Mouse (Mus musculus): ENCODE measurements at regions not wholly inside any gene's neighbourhood (a gene's known extent, or its start where the extent isn't known, plus 50 kb on each side); places are given as distances from the start of the nearest gene placed in this dataset.
"Not testable (repeated sequence)": the region's sequence is repeated elsewhere in the genome, so short reads cannot be mapped to it uniquely, and the experiment has no call there.

DNA sequence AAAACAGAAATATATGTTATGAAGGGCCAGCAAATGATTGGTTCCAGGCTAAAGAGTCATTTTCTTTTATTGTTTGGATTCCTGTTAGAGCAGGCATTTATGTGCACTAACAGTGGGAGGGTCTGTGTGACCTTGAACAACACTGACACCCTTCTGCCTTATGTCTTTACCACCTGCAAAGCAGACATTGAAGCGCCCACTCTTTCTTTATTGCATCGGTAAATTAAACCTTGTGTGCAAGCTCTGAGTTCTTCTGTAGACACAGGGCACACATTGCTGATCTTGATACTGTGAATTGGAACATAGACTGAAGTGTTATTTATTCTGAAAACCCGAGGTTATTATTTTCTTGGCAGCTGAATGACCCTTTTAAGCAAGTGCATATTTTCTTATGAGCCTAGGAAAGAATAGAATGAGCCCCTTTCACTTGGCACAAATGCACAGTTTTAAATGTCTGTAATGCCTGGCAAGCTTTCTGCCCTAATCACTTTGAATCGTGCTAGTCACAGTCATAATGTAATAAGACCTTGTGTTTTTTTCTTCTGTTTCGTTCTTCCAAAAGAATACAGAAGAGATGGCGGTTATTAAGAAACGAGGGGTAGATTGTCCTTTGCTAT lies 125.1 kb upstream of the Cobl start:
- Histone ChIP-seq H3K27me3 (ENCODE audit: control insufficient read depth, insufficient read depth, low read length) (no peaks in the 10 kb centered on the region), H3K4me3 (ENCODE audit: control insufficient read depth in 1 of 2, insufficient read depth in 1 of 2, low read depth in 1 of 2, low read length in 2 of 2) (no peak overlapping the region), H3K36me3 (ENCODE audit: control insufficient read depth, insufficient read depth, low read length) (no peaks in the 10 kb centered on the region), H3K9ac (ENCODE audit: low read length) (no peak overlapping the region), H3K4me2 (ENCODE audit: low read length) (no peak overlapping the region), H3K27ac (replicated peaks in 1 of 2; ENCODE audit: control insufficient read depth in 1 of 2, insufficient read depth in 1 of 2, low read depth in 2 of 2, low read length in 2 of 2) (no peak overlapping the region), H3K4me1 (ENCODE audit: control insufficient read depth in 2 of 2, insufficient read depth in 2 of 2, low read length in 2 of 2) (no peaks in the 10 kb centered on the region), H3K9me3 (ENCODE audit: control insufficient read depth, low read length) (no peaks in the 10 kb centered on the region)
- no peak for ATAC-seq (ENCODE audit: insufficient number of reproducible peaks, insufficient read depth, low FRiP score, low read depth)
- 61% methylated on average over 7 of the region's 7 CpGs for WGBS

DNA sequence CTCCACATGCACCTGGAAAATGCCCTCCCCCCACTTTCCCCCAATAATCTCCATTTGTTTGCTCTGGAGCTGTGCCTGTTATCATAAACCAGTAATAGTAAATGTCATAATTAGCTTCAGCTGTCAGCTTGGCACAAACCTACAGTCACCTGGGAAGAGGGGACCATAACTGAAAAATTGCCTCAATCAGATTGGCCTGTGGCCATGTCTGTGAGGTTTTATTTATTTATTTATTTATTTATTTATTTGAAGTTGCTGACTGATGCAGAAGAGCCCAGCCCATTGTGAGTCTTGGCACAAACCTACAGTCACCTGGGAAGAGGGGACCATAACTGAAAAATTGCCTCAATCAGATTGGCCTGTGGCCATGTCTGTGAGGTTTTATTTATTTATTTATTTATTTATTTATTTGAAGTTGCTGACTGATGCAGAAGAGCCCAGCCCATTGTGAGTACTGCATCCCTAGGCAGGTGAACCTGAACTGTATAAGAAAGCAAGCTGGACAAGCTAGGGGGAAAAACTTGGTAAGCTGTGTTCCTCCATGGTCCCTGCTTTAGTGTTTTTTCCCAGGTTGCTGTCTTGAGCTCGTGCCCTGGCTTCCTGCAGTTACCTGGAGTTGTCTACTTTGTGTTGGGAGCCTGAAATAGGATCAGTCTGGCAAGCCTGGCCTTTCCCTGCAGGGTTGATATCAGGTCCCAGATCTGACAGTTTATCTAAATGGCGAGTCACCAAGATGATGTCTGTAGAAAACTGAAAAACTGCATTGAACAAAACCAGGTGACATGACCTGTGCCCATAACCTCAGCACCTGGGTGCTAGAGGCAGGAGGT lies 120.3 kb upstream of the Cobl start:
- not testable (repeated sequence) for H3K4me3 ChIP-seq (ENCODE audit: control insufficient read depth in 1 of 2, insufficient read depth in 1 of 2, low read depth in 1 of 2, low read length in 2 of 2); H3K27me3 ChIP-seq (ENCODE audit: control insufficient read depth, insufficient read depth, low read length); H3K9ac ChIP-seq (ENCODE audit: low read length); H3K4me2 ChIP-seq (ENCODE audit: low read length); H3K4me1 ChIP-seq (ENCODE audit: control insufficient read depth in 2 of 2, insufficient read depth in 2 of 2, low read length in 2 of 2); H3K27ac ChIP-seq (replicated peaks in 1 of 2; ENCODE audit: control insufficient read depth in 1 of 2, insufficient read depth in 1 of 2, low read depth in 2 of 2, low read length in 2 of 2); H3K9me3 ChIP-seq (ENCODE audit: control insufficient read depth, low read length); ATAC-seq (ENCODE audit: insufficient number of reproducible peaks, insufficient read depth, low FRiP score, low read depth); H3K36me3 ChIP-seq (ENCODE audit: control insufficient read depth, insufficient read depth, low read length)
- WGBS, result 60% methylated on average over 2 of the region's 2 CpGs

DNA sequence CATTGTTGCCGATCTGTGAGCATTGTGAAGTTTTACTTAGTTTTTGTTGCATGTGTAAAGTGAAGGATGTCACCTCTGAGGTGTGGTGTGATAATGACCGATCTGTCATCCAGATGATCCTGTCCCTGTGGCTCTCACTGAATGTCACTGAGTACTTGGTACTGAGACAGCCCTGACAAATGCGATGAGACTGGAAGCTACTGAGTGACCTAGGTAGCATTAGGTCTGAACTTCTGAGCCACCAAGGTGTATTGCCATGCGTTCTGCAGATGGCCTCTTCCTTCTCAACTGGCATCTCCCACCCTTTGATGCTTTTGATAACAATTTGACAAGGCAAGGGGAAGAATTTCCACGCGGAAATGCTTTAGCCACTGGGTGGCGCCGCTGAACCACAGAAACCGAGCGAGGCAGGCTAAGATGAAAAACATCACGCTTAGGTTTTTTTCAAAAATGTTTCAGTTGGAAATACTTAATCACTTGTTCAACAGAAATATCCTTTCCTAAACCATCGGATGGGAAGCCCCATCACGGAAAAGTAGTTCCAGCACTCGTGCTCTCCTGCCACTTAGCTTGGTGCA lies 114.3 kb upstream of the Cobl start:
- H3K9ac ChIP-seq (ENCODE audit: low read length), result no peak overlapping the region
- no peak overlapping the region for H3K4me3 ChIP-seq (ENCODE audit: control insufficient read depth in 1 of 2, insufficient read depth in 1 of 2, low read depth in 1 of 2, low read length in 2 of 2)
- 30% methylated on average over 14 of the region's 14 CpGs for WGBS
- no peaks in the 10 kb centered on the region for H3K4me1 ChIP-seq (ENCODE audit: control insufficient read depth in 2 of 2, insufficient read depth in 2 of 2, low read length in 2 of 2)
- no peak overlapping the region for H3K27ac ChIP-seq (replicated peaks in 1 of 2; ENCODE audit: control insufficient read depth in 1 of 2, insufficient read depth in 1 of 2, low read depth in 2 of 2, low read length in 2 of 2)
- H3K9me3 ChIP-seq (ENCODE audit: control insufficient read depth, low read length), result 0 out of 2 replicates have a peak, but pooled peaks cover 3% of the 10 kb centered on the region
- no peaks in the 10 kb centered on the region for H3K36me3 ChIP-seq (ENCODE audit: control insufficient read depth, insufficient read depth, low read length)
- H3K4me2 ChIP-seq (ENCODE audit: low read length), result no peak overlapping the region
- no peaks in the 10 kb centered on the region for H3K27me3 ChIP-seq (ENCODE audit: control insufficient read depth, insufficient read depth, low read length)
- no peak for ATAC-seq (ENCODE audit: insufficient number of reproducible peaks, insufficient read depth, low FRiP score, low read depth)

DNA sequence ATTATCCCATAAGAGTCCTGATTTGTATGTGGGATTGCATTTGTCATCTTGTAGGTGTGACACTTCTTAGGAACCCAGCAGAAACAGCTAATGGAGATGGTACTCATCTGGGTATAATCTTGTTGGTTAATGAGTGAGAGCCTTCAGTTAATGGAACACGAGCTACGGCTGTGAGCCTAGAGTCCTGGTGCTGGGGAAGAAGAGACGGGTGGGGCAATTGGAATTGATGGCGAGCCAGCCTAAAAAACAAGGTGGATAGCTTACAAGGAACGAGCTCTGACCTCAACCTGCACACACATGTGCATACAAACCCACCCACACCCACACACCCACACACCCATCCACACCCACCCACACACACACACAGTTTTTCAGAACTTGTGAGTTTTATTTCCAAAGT lies 94.9 kb upstream of the Cobl start:
- H3K36me3 ChIP-seq (ENCODE audit: control insufficient read depth, insufficient read depth, low read length), result no peaks in the 10 kb centered on the region
- no peak overlapping the region for H3K4me3 ChIP-seq (ENCODE audit: control insufficient read depth in 1 of 2, insufficient read depth in 1 of 2, low read depth in 1 of 2, low read length in 2 of 2)
- WGBS, result 66% methylated on average over 5 of the region's 5 CpGs
- no peak for ATAC-seq (ENCODE audit: insufficient number of reproducible peaks, insufficient read depth, low FRiP score, low read depth)
- H3K4me2 ChIP-seq (ENCODE audit: low read length), result no peak overlapping the region
- H3K9me3 ChIP-seq (ENCODE audit: control insufficient read depth, low read length), result no peaks in the 10 kb centered on the region
- H3K9ac ChIP-seq (ENCODE audit: low read length), result no peak overlapping the region
- no peaks in the 10 kb centered on the region for H3K27me3 ChIP-seq (ENCODE audit: control insufficient read depth, insufficient read depth, low read length)
- no peaks in the 10 kb centered on the region for H3K4me1 ChIP-seq (ENCODE audit: control insufficient read depth in 2 of 2, insufficient read depth in 2 of 2, low read length in 2 of 2)
- H3K27ac ChIP-seq (replicated peaks in 1 of 2; ENCODE audit: control insufficient read depth in 1 of 2, insufficient read depth in 1 of 2, low read depth in 2 of 2, low read length in 2 of 2), result no peak overlapping the region

DNA sequence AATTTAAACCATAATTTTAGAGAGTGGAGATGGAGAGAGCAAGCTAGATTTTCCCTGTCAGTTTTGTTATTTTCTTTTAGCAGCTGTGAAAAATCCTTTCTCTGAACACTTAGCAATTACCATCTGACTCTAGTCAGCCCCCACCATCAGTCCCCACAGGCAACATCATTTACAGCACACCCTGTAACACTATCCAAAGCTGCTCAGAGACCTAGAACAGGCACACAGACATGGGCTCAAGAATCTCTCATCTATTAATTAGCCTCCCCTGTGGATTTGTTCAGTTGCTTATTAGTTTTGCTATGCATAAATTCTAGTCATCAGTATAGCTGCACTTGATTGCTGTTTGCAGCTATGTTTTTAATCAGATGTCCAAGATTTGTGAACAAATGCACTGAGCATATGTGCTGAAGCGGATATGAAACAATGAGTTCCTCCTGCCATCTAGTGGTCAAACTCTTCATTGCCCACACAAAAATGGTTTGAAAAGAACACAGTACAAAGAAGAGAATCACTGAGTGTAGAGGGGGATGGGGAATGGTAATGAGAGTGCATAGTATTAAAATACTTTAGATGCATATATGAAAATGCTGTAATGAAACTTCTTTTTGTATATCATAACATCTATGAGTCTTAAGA lies 94.4 kb upstream of the Cobl start:
- Histone ChIP-seq H3K9me3 (ENCODE audit: control insufficient read depth, low read length) (no peaks in the 10 kb centered on the region), H3K9ac (ENCODE audit: low read length) (no peak overlapping the region), H3K36me3 (ENCODE audit: control insufficient read depth, insufficient read depth, low read length) (no peaks in the 10 kb centered on the region), H3K4me3 (ENCODE audit: control insufficient read depth in 1 of 2, insufficient read depth in 1 of 2, low read depth in 1 of 2, low read length in 2 of 2) (no peak overlapping the region), H3K27me3 (ENCODE audit: control insufficient read depth, insufficient read depth, low read length) (no peaks in the 10 kb centered on the region), H3K27ac (replicated peaks in 1 of 2; ENCODE audit: control insufficient read depth in 1 of 2, insufficient read depth in 1 of 2, low read depth in 2 of 2, low read length in 2 of 2) (no peak overlapping the region), H3K4me1 (ENCODE audit: control insufficient read depth in 2 of 2, insufficient read depth in 2 of 2, low read length in 2 of 2) (no peaks in the 10 kb centered on the region), H3K4me2 (ENCODE audit: low read length) (no peak overlapping the region)
- 40% methylated on average over 1 of the region's 1 CpGs for WGBS
- ATAC-seq (ENCODE audit: insufficient number of reproducible peaks, insufficient read depth, low FRiP score, low read depth), result no peak

DNA sequence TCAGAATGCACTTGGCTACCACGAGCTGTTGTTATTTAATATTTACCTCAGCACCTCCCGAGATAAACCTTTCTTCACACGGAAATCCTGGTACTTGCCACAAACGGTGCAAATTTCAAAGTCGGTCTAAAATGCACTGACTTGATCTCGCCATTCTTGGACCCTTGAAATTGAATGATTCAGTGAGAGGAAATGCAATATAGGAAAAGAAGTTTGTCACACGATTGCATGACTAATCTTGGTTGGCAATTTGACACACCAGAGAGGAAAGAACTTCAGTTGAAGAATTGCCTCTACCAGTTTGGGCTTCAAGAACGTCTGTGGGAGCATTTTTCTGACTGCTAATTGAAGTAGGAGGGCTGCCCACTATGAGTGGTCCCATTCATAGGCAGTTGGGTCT lies 93.4 kb upstream of the Cobl start:
- no peak overlapping the region for H3K4me3 ChIP-seq (ENCODE audit: control insufficient read depth in 1 of 2, insufficient read depth in 1 of 2, low read depth in 1 of 2, low read length in 2 of 2)
- ATAC-seq (ENCODE audit: insufficient number of reproducible peaks, insufficient read depth, low FRiP score, low read depth), result no peak
- no peaks in the 10 kb centered on the region for H3K4me1 ChIP-seq (ENCODE audit: control insufficient read depth in 2 of 2, insufficient read depth in 2 of 2, low read length in 2 of 2)
- no peak overlapping the region for H3K27ac ChIP-seq (replicated peaks in 1 of 2; ENCODE audit: control insufficient read depth in 1 of 2, insufficient read depth in 1 of 2, low read depth in 2 of 2, low read length in 2 of 2)
- no peak overlapping the region for H3K4me2 ChIP-seq (ENCODE audit: low read length)
- no peak overlapping the region for H3K9ac ChIP-seq (ENCODE audit: low read length)
- no peaks in the 10 kb centered on the region for H3K9me3 ChIP-seq (ENCODE audit: control insufficient read depth, low read length)
- WGBS, result 66% methylated on average over 8 of the region's 8 CpGs
- H3K27me3 ChIP-seq (ENCODE audit: control insufficient read depth, insufficient read depth, low read length), result no peaks in the 10 kb centered on the region
- H3K36me3 ChIP-seq (ENCODE audit: control insufficient read depth, insufficient read depth, low read length), result no peaks in the 10 kb centered on the region

DNA sequence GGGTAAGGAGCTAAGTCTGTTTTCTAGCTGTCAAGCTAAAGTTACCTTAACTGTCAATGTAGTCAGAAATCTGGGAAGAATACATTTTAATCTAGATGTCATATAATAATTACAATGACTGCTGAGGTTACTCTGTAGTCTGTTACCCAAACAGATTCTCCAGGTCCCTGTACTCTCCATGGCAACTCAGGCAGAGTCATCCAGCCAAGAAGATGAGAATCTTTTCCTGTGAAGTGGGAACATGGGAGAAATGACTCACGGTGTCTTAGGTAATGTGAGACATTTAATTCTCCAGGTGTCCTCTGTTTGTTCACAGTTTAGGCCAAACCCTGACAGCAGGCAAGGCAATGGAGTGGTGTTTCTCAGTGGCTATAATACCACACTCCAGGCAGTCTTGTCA lies 81.0 kb upstream of the Cobl start:
- H3K27me3 ChIP-seq (ENCODE audit: control insufficient read depth, insufficient read depth, low read length), result no peaks in the 10 kb centered on the region
- H3K27ac ChIP-seq (replicated peaks in 1 of 2; ENCODE audit: control insufficient read depth in 1 of 2, insufficient read depth in 1 of 2, low read depth in 2 of 2, low read length in 2 of 2), result no peak overlapping the region
- ATAC-seq (ENCODE audit: insufficient number of reproducible peaks, insufficient read depth, low FRiP score, low read depth), result no peak
- WGBS, result 83% methylated on average over 1 of the region's 1 CpGs
- no peak overlapping the region for H3K4me3 ChIP-seq (ENCODE audit: control insufficient read depth in 1 of 2, insufficient read depth in 1 of 2, low read depth in 1 of 2, low read length in 2 of 2)
- H3K9ac ChIP-seq (ENCODE audit: low read length), result no peak overlapping the region
- no peaks in the 10 kb centered on the region for H3K36me3 ChIP-seq (ENCODE audit: control insufficient read depth, insufficient read depth, low read length)
- H3K4me2 ChIP-seq (ENCODE audit: low read length), result no peak overlapping the region
- H3K9me3 ChIP-seq (ENCODE audit: control insufficient read depth, low read length), result no peaks in the 10 kb centered on the region
- H3K4me1 ChIP-seq (ENCODE audit: control insufficient read depth in 2 of 2, insufficient read depth in 2 of 2, low read length in 2 of 2), result no peaks in the 10 kb centered on the region
